Mouse (Mus musculus): Measurements from ENCODE around the gene Olfr373.
"Not testable (repeated sequence)": the region's sequence is repeated elsewhere in the genome, so short reads cannot be mapped to it uniquely, and the experiment has no call there.

The Olfr373 gene

GRCm38 (mm10) chr8:72082877-72083276 is at the start of gene Olfr373:
Olfr373 (plus strand) TSS chr8:72083177.
- not testable (repeated sequence) for DNase-seq

- DNase-seq: not testable (repeated sequence)
Observed at GRCm38 (mm10) chr8:72040918-72041317, 42.1 kb upstream of the Olfr373 start, which contains the start of gene Olfr372. Olfr372 (plus strand) TSS chr8:72041218.

DNA sequence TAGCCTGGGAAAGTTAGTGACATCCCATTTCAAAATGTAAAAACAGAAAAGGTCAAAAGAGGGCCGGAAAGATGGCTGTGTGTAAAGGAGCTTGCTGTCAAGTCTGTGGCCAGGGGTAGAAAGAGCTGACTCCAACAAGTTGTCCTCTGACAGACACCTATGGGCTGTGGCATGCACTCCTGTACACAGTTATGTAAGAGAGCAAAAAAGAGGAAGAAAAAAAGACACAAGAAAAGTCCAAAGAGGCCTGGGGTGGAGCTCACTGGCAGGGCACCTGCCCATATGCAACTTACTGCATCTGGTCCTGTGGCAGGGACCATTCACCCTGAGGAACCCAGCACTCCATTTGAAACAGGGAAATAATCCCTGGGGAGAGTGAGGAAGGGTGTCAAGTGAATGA is 40.5 kb upstream of the Olfr373 start:
- DNase-seq: no peak

GRCm38 (mm10) chr8:72054633-72055032 is 28.3 kb upstream of the Olfr373 start:
- DNase-seq: not testable (repeated sequence)

DNA sequence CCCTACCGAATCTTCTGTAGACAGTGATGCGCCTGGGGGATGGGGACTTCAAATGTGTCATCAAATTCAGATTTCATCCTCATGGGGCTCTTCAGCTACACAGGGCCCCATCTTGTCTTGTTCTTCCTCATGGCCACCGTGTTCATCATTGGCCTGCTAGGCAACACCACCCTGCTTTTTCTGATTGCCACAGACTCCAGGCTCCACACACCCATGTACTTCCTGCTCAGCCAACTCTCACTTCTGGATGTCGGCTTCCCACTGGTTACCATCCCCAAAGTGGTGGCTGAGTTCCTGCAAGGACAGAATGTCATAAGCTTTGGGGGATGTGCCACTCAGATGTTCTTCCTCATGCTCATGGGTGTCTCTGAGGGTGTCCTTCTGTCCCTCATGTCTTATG is 25.3 kb upstream of the Olfr373 start:
- not testable (repeated sequence) for DNase-seq

DNA sequence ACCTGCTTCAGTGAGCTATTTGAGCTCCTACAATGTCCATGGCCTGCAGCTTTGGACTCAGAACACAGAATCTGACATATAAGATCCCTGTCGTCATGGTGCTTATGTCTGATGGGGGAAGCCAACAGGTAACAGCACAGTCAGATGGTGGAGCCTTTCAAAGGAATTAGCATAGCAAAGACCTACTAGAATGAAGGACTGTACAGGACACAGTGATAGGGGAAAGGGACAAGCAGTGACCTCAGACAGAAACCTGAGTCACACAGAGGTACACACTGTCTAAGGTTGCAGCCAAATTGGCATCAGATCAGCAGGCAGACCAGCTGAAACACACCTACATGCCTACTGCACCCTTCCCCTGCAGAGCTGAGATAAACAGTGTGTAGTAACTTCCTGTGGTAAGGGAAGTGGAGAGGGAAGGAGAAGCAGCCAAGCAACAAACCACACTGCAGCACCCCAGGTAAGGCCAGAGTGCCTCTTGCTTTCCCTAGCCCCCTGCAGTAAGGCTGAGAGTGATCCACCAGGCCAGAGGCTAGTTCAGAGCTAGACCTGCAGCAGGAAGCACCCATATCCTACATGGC is 16.1 kb upstream of the Olfr373 start:
- not testable (repeated sequence) for DNase-seq

DNA sequence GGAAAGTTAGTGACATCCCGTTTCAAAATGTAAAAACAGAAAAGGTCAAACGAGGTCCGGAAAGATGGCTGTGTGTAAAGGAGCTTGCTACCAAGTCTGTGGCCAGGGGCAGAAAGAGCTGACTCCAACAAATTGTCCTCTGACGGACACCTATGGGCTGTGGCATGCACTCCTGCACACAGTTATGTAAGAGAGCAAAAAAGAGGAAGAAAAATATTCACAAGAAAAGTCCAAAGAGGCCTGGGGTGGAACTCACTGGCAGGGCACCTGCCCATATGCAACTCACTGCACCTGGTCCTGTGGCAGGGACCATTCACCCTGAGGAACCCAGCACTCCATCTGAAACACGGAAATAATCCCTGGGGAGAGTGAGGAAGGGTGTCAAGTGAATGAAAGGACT is 1.8 kb downstream of the Olfr373 start:
- DNase-seq: no peak

- not testable (repeated sequence) for DNase-seq
Observed at GRCm38 (mm10) chr8:72087611-72088010, 4.6 kb downstream of the Olfr373 start.

DNA sequence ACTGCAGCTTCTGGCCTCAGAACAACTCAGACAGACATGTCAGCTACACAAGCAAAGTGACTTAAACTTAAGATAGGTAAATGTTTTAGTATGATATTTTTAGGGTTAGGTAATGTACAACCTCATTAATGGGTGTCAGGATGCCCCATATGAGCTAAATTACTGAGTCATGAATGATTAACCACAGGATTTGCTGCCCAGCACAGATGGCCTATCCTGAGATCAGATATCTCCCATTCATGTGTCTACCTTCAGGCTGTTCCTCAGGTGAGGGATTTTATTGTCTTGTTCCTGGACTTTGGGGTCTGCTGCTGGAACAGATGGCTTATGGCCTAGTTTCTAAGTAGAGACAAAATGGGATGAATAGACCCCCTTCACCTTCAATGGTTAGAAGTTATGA is 13.7 kb downstream of the Olfr373 start:
- not testable (repeated sequence) for DNase-seq

DNA sequence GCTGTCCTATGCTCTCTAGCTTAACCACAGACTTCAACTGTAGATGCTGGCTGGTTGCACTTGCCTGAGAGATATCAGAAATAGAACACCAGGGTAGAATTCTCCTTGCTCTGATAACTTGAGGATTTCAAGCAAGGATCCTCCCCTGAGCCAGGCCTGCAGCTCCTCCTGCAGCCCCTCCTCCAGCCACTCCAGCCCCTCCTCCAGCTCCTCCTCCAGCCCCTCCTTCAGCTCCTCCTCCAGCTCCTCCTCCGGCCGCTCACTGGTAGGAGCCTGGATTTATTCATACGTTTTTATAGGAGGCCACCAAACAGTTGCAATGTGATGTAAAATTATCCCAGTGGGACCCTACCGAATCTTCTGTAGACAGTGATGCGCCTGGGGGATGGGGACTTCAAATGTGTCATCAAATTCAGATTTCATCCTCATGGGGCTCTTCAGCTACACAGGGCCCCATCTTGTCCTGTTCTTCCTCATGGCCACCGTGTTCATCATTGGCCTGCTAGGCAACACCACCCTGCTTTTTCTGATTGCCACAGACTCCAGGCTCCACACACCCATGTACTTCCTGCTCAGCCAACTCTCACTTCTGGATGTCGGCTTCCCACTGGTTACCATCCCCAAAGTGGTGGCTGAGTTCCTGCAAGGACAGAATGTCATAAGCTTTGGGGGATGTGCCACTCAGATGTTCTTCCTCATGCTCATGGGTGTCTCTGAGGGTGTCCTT is 16.6 kb downstream of the Olfr373 start:
- peak; percentile 24 for DNase-seq

DNA sequence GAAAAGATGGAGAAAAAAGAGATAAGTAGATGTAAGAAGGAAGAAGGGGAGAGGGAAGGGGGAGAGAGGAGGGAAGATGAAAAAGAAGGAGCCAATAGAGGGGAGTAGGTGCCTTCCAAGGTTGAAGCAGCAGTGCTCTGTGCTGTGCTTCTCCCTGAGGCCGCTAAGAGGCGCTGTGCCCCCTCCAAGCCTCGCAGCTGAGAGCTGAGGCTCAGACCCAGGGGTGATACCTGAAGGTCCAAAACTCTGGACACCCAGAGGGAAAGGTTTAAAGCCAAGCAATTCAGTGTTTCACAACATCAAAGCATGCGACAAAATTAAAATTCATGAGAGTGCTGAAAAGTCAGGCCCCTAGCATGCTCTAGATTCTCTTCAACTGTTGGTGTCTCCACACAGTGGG is 22.2 kb downstream of the Olfr373 start:
- DNase-seq: no peak

DNA sequence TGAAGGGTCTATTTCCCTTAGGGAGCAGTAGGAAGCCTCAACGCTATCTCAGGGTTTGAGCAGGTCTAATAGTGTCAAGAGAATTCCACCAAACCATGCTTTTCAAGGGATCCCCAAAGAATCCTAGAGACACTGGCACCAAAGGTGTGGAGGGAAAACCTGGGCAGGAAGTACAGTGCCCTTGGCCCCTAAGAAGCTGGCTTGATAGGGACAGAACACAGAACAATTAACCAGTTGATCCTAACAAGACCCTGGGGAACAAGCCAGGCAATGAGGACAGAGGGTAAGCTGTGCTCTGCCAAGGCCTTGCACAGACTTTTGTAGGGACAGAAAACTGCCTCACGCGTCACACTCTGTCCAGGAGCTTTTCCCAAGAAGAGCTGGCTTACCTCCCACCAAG is 23.8 kb downstream of the Olfr373 start, which contains the start of gene Olfr374:
Gene Olfr374 (plus strand): TSS at position 301 of the 400 bp plus-strand sequence.
- DNase-seq: no peak

DNA sequence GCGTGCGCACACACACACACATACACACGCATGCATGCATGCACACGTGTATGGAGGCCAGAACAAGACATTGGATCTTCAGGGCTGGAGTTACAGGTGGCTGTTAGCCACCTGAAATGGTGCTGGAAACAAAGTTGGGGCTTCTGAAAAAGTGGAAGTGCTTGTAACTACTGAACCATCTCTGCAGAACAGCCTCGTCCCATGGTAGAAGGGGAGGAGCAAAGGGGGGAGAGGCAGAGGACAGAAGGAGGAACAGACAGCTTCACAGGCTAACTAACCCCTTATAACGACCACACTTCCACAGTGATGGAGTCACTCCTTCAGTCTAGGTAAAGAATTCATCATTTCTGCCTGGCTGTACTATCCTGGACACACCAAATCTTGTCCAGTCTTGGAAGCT is 27.9 kb downstream of the Olfr373 start:
- DNase-seq: no peak

DNA sequence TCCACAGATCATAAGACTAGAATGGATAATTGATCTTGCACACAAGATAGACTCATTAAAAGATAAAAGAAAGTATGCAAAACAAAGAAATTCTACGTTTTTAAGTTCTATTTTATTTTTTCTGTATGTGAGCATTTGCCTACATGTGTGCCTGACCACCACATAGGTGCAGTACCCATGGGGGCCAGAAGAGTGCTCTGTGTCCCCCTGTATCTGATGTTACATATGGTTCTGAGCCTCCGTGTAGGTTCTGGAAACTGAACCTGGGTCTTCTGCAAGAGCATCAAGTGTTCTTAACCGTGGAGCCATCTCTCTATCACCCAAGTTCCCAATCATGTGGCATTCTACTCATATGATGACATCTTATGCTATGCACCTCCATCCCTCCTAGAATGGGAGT is 29.5 kb downstream of the Olfr373 start:
- no peak for DNase-seq

- DNase-seq: no peak
Observed at GRCm38 (mm10) chr8:72115202-72115601, 32.2 kb downstream of the Olfr373 start.

- no peak for DNase-seq
Observed at GRCm38 (mm10) chr8:72118616-72119015, 35.6 kb downstream of the Olfr373 start.

GRCm38 (mm10) chr8:72121486-72121885 is 38.5 kb downstream of the Olfr373 start:
- DNase-seq: not testable (repeated sequence)

DNA sequence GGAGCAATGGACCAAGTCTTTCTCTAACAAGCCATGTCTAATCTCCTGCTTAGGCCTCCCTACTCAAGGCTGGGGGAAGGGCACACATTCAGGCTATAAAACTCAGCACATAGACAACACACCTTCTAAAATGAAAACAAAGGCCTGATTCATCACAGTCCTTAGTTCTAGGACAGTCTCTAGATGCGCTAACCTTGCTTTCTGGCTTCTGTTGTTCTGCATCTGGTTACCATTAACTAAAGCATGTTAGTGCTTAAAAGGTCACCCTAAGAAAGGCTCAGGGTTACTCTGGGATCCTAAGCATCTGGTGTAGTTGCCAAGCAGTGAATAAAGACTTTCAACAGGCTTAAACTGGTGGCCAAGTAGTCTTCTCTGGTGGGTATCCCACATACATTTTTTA is 39.0 kb downstream of the Olfr373 start:
- no peak for DNase-seq

- DNase-seq: no peak
Observed at GRCm38 (mm10) chr8:72127834-72128233, 44.9 kb downstream of the Olfr373 start.

- peak; percentile 65 for DNase-seq
Observed at GRCm38 (mm10) chr8:72131251-72131650, 48.3 kb downstream of the Olfr373 start.

DNA sequence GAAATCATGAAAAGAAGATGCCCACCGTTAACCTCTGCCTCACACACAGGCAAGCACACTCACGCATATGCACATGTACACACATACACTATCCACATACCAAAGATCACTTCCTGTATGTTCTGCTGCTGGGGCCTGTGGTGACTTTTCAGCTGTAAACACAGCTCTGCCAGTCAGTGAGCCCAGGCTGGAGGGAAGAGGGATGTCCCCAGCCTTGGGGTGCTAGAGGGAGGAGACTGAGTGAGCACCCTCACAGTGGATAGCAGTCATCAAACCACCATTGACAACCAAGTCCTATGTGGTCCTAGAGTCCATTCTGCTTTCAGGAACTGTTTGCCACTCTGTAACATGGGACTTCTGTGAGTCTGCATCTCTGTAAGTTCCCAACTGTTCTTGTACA is 48.9 kb downstream of the Olfr373 start:
- no peak for DNase-seq

DNA sequence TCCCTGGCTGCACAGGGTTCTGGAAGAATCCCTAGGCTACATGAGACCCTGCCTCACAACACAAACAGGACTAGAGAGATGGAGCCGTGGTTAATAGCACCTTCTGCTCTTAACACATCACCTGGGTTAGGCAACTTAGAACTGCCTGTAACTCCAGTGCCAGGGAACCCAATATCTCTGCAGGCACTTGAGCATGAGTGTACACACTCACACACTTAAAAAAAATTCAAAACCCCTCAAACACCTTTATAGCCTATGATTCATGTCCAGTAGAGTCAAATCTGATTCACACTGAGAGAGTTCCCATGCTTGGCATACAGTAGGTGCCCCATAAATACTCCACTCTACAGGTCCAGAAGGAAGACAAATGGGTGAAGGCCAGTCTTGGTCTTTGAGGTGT is 49.4 kb downstream of the Olfr373 start:
- no peak for DNase-seq

- peak; percentile 27 for DNase-seq
Observed at GRCm38 (mm10) chr8:72132891-72133290, 49.9 kb downstream of the Olfr373 start.

GRCm38 (mm10) chr8:72133507-72133906 is 50.5 kb downstream of the Olfr373 start:
- no peak for DNase-seq
